Mouse (Mus musculus) intestine, postnatal 0 days (tissue): Measurements from ENCODE around the gene Tdrd5. TPM values are rescaled to one million over a fixed set of nuclear protein-coding genes. Genes with fewer than 3 reads are reported as not detected.

Experiments used
- ATAC-seq: fragments of 200-750 bp; cut with Nextera tagmentation; 2 replicates; pipeline ENCODE4 v1.8.0; 2017; ENCODE audit warnings: mild to moderate bottlenecking, moderate TSS enrichment, moderate library complexity
- H3K27ac ChIP-seq: fragments of 300-500 bp; sonication (generic); 2 replicates; pipeline ENCODE4 v1.5.1; 2014; ENCODE audit warnings: mild to moderate bottlenecking, low read depth, low read length, moderate library complexity
- H3K27me3 ChIP-seq: fragments of 300-500 bp; sonication (generic); replicated peaks from 2 replicates; pipeline ENCODE4 v1.6.1; 2014; ENCODE audit warnings: low read length, mixed read lengths; ENCODE audit not compliant: control insufficient read depth, insufficient read depth
- H3K36me3 ChIP-seq: fragments of 300-500 bp; sonication (generic); 2 replicates; pipeline ENCODE4 v1.6.1; 2014; ENCODE audit warnings: mild to moderate bottlenecking, moderate library complexity; ENCODE audit not compliant: control insufficient read depth, insufficient read depth
- H3K4me1 ChIP-seq: fragments of 300-500 bp; sonication (generic); replicated peaks from 2 replicates; pipeline ENCODE4 v1.6.1; 2014; ENCODE audit warnings: antibody characterized with exemption, low read length, mixed read lengths; ENCODE audit not compliant: control insufficient read depth, insufficient read depth
- H3K4me2 ChIP-seq: fragments of 300-500 bp; sonication (generic); replicated peaks from 2 replicates; pipeline ENCODE4 v1.6.1; 2014; ENCODE audit warnings: low read depth, mild to moderate bottlenecking, moderate library complexity
- H3K4me3 ChIP-seq: fragments of 300-500 bp; sonication (generic); 2 replicates; pipeline ENCODE4 v1.5.1; 2014; ENCODE audit warnings: low read depth, low read length
- H3K9ac ChIP-seq: fragments of 300-500 bp; sonication (generic); 2 replicates; pipeline ENCODE4 v1.6.1; 2014; ENCODE audit warnings: mild to moderate bottlenecking, low read depth, low read length
- H3K9me3 ChIP-seq: fragments of 300-500 bp; sonication (generic); 2 replicates; pipeline ENCODE4 v1.6.1; 2016; ENCODE audit warnings: mixed run types; ENCODE audit not compliant: control insufficient read depth
- CTCF ChIP-seq: sonication (generic); IDR thresholded peaks from 2 replicates; pipeline ENCODE4 v1.5.1; 2016; ENCODE audit warnings: low read depth, mild to moderate bottlenecking, control low read depth, antibody characterized with exemption, moderate library complexity
- WGBS: fragments of 180-500 bp; shearing (Covaris S2); extraction: QIAGEN DNeasy Blood & Tissue Kit; methylation state at CpG from one replicate; pipeline ENCODE4 v1.1.7; 2014; 5-methylcytosine and 5-hydroxymethylcytosine counted together
- polyA plus RNA-seq: library from polyadenylated mRNA; unstranded; fragments of >200 nt; fragmentation: Nextera tagmentation; extraction: Ambion mirVana; gene quantifications from 2 replicates; pipeline ENCODE4 v1.2.1, GENCODE M21; 2015

Tdrd5 gene
- polyA plus RNA-seq, 1 experiment from 2014 or later: 0.64 TPM

- WGBS: 58% methylated on average over 2 of the region's 2 CpGs
- no peak overlapping the region for H3K4me3 ChIP-seq
- no peak overlapping the region; the same call in 1 of the 2 replicates for H3K27ac ChIP-seq
- ATAC-seq: 0 out of 2 replicates have a peak, but pooled peaks have one; percentile 25
- no peaks in the 10 kb centered on the region for H3K36me3 ChIP-seq
- no peak overlapping the region for H3K9ac ChIP-seq
- no peaks in the 10 kb centered on the region for H3K9me3 ChIP-seq
- TF ChIP-seq CTCF: no peak
- peaks cover 6% of the 10 kb centered on the region; the same call in 1 of the 2 replicates for H3K4me1 ChIP-seq
- H3K27me3 ChIP-seq: no peaks in the 10 kb centered on the region
- no peak overlapping the region for H3K4me2 ChIP-seq
These were observed 82.1 kb downstream of the Tdrd5 start for GRCm38 (mm10) chr1:156221327-156221726.

- WGBS: 65% methylated on average over 2 of the region's 2 CpGs
- H3K4me1 ChIP-seq: peaks cover 6% of the 10 kb centered on the region; the same call in 1 of the 2 replicates
- TF ChIP-seq CTCF: no peak
- no peaks in the 10 kb centered on the region for H3K36me3 ChIP-seq
- no peak for ATAC-seq
- no peak overlapping the region for H3K4me2 ChIP-seq
- no peaks in the 10 kb centered on the region for H3K27me3 ChIP-seq
- H3K9me3 ChIP-seq: no peaks in the 10 kb centered on the region
- H3K27ac ChIP-seq: no peak overlapping the region
- no peak overlapping the region for H3K4me3 ChIP-seq
- H3K9ac ChIP-seq: no peak overlapping the region
These were observed 84.9 kb downstream of the Tdrd5 start for GRCm38 (mm10) chr1:156218573-156218972.

- H3K27ac ChIP-seq: no peak overlapping the region
- H3K36me3 ChIP-seq: no peaks in the 10 kb centered on the region
- peaks cover 5% of the 10 kb centered on the region; the same call in 1 of the 2 replicates for H3K4me1 ChIP-seq
- no peaks in the 10 kb centered on the region for H3K27me3 ChIP-seq
- H3K4me3 ChIP-seq: no peak overlapping the region
- 60% methylated on average over 8 of the region's 8 CpGs for WGBS
- TF ChIP-seq CTCF: no peak
- H3K9me3 ChIP-seq: no peaks in the 10 kb centered on the region
- no peak overlapping the region for H3K9ac ChIP-seq
- H3K4me2 ChIP-seq: no peak overlapping the region
- no peak for ATAC-seq
These were observed 85.5 kb downstream of the Tdrd5 start for GRCm38 (mm10) chr1:156217941-156218340.

- no peak overlapping the region for H3K4me3 ChIP-seq
- H3K4me1 ChIP-seq: no peaks in the 10 kb centered on the region
- H3K9me3 ChIP-seq: no peaks in the 10 kb centered on the region
- no peak overlapping the region for H3K4me2 ChIP-seq
- peak; percentile 73; the same call in 1 of the 2 replicates for ATAC-seq
- no peak overlapping the region for H3K27ac ChIP-seq
- WGBS: 20% methylated on average over 3 of the region's 3 CpGs
- no peaks in the 10 kb centered on the region for H3K27me3 ChIP-seq
- TF ChIP-seq CTCF: no peak
- H3K9ac ChIP-seq: no peak overlapping the region
- no peaks in the 10 kb centered on the region for H3K36me3 ChIP-seq
These were observed 86.1 kb downstream of the Tdrd5 start for GRCm38 (mm10) chr1:156217393-156217792.

- Histone ChIP-seq H3K9ac (no peak overlapping the region), H3K4me1 (no peaks in the 10 kb centered on the region), H3K4me2 (no peak overlapping the region), H3K27me3 (no peaks in the 10 kb centered on the region), H3K9me3 (no peaks in the 10 kb centered on the region), H3K36me3 (no peaks in the 10 kb centered on the region), H3K4me3 (no peak overlapping the region), H3K27ac (no peak overlapping the region)
- no peak for TF ChIP-seq CTCF
- WGBS: 88% methylated on average over 4 of the region's 4 CpGs
- no peak for ATAC-seq
These were observed 87.2 kb downstream of the Tdrd5 start for GRCm38 (mm10) chr1:156216249-156216648.

- Histone ChIP-seq H3K27me3 (no peaks in the 10 kb centered on the region), H3K4me3 (no peak overlapping the region), H3K4me1 (no peaks in the 10 kb centered on the region), H3K9me3 (no peaks in the 10 kb centered on the region), H3K27ac (no peak overlapping the region), H3K9ac (no peak overlapping the region), H3K36me3 (no peaks in the 10 kb centered on the region), H3K4me2 (no peak overlapping the region)
- TF ChIP-seq CTCF: no peak
- ATAC-seq: no peak
- WGBS: 87% methylated on average over 8 of the region's 8 CpGs
These were observed 88.8 kb downstream of the Tdrd5 start for GRCm38 (mm10) chr1:156214651-156215050.

- Histone ChIP-seq H3K9me3 (no peaks in the 10 kb centered on the region), H3K9ac (no peak overlapping the region), H3K4me1 (no peaks in the 10 kb centered on the region), H3K27me3 (no peaks in the 10 kb centered on the region), H3K27ac (no peak overlapping the region), H3K4me3 (no peak overlapping the region), H3K4me2 (no peak overlapping the region), H3K36me3 (no peaks in the 10 kb centered on the region)
- TF ChIP-seq CTCF: no peak
- 90% methylated on average over 5 of the region's 5 CpGs for WGBS
- no peak for ATAC-seq
These were observed 90.5 kb downstream of the Tdrd5 start for GRCm38 (mm10) chr1:156212923-156213322.
